Mouse (Mus musculus) adrenal gland, postnatal 25 days (tissue): ENCODE measurements around the gene Dhh. TPM values are rescaled to one million over a fixed set of nuclear protein-coding genes. Genes with fewer than 3 reads are reported as not detected.

ENCODE experiments used
- DNase-seq: peaks from one replicate; pipeline ENCODE4 v3.0.0; 2021; ENCODE audit warnings: mixed read lengths
- total RNA-seq: library from RNA; stranded (reverse); gene quantifications from 2 replicates; pipeline ENCODE4 v1.2.3, GENCODE M21; 2021

The Dhh gene
- total RNA-seq, 1 experiment from 2014 or later = 2.4 TPM

DNA sequence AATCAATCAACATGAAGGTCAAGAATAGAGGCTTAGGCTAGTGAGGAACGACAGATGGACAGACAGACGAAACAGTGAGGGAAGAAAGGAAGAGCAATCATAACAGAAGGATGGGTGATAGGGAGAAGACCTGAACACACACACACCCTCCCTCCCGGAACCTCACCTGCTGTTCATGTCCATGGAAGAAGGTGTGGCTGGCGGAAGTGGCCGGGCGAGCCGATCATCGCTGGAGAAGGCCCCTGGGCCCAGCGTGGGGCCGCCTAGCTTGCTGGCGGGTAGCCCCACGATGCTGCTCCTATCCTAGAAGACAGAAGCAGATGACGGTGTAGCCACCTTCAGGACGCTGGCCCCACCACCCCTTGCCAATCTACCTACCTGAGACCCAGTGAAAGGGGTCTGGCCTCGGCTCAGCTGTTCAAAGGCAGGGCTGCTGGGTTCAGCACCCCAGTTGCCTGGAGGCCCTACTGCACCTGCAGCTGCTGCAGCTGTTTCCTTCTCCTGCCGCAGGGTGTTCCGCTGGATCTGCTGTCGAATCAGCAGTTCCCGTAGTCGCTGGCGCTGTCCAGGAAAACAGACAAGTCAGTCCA, 47.0 kb downstream of the Dhh start:
- DNase-seq = no peak

- DNase-seq = peak; percentile 28
These were observed 47.7 kb downstream of the Dhh start for GRCm38 (mm10) chr15:98850668-98851067.

GRCm38 (mm10) chr15:98849956-98850600, 48.3 kb downstream of the Dhh start:
- DNase-seq = no peak

- DNase-seq = no peak
These were observed 49.2 kb downstream of the Dhh start for GRCm38 (mm10) chr15:98849165-98849564.

DNA sequence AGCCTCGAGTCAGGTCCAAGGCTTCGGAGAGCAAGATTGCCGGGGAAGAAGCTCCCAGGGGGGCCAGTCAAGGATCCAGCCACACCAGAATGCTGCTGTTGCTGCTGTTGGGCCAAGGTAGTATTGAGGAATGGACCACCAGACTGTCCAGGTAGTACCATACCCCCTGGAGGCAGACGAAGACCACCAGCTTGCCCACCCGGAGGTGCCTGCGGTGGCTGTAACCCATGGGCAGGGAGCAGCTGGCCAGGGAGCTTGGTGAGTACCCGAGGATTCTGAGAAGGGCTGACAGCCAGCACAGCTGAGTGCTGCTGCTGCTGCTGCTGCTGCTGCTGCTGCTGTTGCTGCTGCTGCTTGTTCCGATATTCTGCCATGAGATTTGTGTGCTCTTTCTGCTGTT, 52.2 kb downstream of the Dhh start:
- no peak for DNase-seq

- DNase-seq = no peak
These were observed 53.2 kb downstream of the Dhh start for GRCm38 (mm10) chr15:98845149-98845548.

GRCm38 (mm10) chr15:98843595-98844223, 54.6 kb downstream of the Dhh start:
- no peak for DNase-seq

Other genes starting within 250 kb of the Dhh start
- gene Ddx23, start 235.6 kb downstream of the Dhh start, total RNA-seq = 76.1 and 88.7 TPM in 2 replicates
- 1.5 TPM in 2 replicates for gene Rnd1, start 221.1 kb downstream of the Dhh start, total RNA-seq
- 0.21 TPM in 1 of 2 replicates, not detected in the other for gene Ccdc65, start 190.3 kb downstream of the Dhh start, total RNA-seq
- gene Fkbp11, start 170.3 kb downstream of the Dhh start, total RNA-seq = 7.0 and 7.4 TPM in 2 replicates
- 118 and 138 TPM in 2 replicates for gene Arf3, start 135.3 kb downstream of the Dhh start, total RNA-seq
- 0.43 and 0.55 TPM in 2 replicates for gene Wnt10b, start 120.4 kb downstream of the Dhh start, total RNA-seq
- not detected in 2 replicates for gene Wnt1, start 108.7 kb downstream of the Dhh start, total RNA-seq
- gene Ddn, start 89.0 kb downstream of the Dhh start, total RNA-seq = 0.09 and 0.24 TPM in 2 replicates
- 60.4 and 78.6 TPM in 2 replicates for gene Prkag1, start 67.0 kb downstream of the Dhh start, total RNA-seq
- gene Kmt2d, start 27.3 kb downstream of the Dhh start, total RNA-seq = 63.0 and 83.0 TPM in 2 replicates
- 3.7 and 4.4 TPM in 2 replicates for gene Rhebl1, start 4.0 kb downstream of the Dhh start, total RNA-seq
- gene Lmbr1l, start 19.7 kb upstream of the Dhh start, total RNA-seq = 25.2 and 30.5 TPM in 2 replicates
- 285 and 323 TPM in 2 replicates for gene Tuba1b, start 36.0 kb upstream of the Dhh start, total RNA-seq
- not detected in 2 replicates for gene Gm49450, start 55.0 kb upstream of the Dhh start, total RNA-seq
- gene Tuba1a, start 55.2 kb upstream of the Dhh start, total RNA-seq = 81.5 and 90.9 TPM in 2 replicates
- gene Tuba1c, start 131.4 kb upstream of the Dhh start, total RNA-seq = 286 and 303 TPM in 2 replicates
- gene Prph, start 156.6 kb upstream of the Dhh start, total RNA-seq = 0.52 and 2.2 TPM in 2 replicates
- 4.3 and 5.6 TPM in 2 replicates for gene Troap, start 176.0 kb upstream of the Dhh start, total RNA-seq
- gene C1ql4, start 189.3 kb upstream of the Dhh start, total RNA-seq = not detected in 2 replicates
- gene Dnajc22, start 194.6 kb upstream of the Dhh start, total RNA-seq = 1.9 and 3.8 TPM in 2 replicates
- gene Spats2, start 227.4 kb upstream of the Dhh start, total RNA-seq = 18.7 and 19.6 TPM in 2 replicates